Mouse (Mus musculus) lung, embryonic 16.5 days (tissue): ENCODE measurements around the gene Bag5. TPM values are rescaled to one million over a fixed set of nuclear protein-coding genes. Genes with fewer than 3 reads are reported as not detected.

ENCODE experiments used
- ATAC-seq: fragments of 200-750 bp; cut with Nextera tagmentation; 2 replicates; pipeline ENCODE4 v1.8.0; 2017; ENCODE audit warnings: low read depth, mild to moderate bottlenecking, moderate library complexity
- H3K27ac ChIP-seq: fragments of 300-500 bp; sonication (generic); 2 replicates; pipeline ENCODE4 v1.5.1; 2014; ENCODE audit warnings: mild to moderate bottlenecking, control low read depth, low read length
- H3K27me3 ChIP-seq: fragments of 300-500 bp; sonication (generic); 2 replicates; pipeline ENCODE4 v1.6.1; 2014; ENCODE audit warnings: low read depth, low read length, mixed read lengths; ENCODE audit not compliant: control insufficient read depth, insufficient read depth
- H3K36me3 ChIP-seq: fragments of 300-500 bp; sonication (generic); 2 replicates; pipeline ENCODE4 v1.6.1; 2014; ENCODE audit warnings: low read length; ENCODE audit not compliant: control insufficient read depth, insufficient read depth
- H3K4me1 ChIP-seq: fragments of 300-500 bp; sonication (generic); replicated peaks from 2 replicates; pipeline ENCODE4 v1.6.1; 2014; ENCODE audit warnings: low read length, mixed read lengths; ENCODE audit not compliant: control insufficient read depth, insufficient read depth
- H3K4me2 ChIP-seq: fragments of 300-500 bp; sonication (generic); 2 replicates; pipeline ENCODE4 v1.6.1; 2014; ENCODE audit warnings: low read depth, low read length, control low read depth
- H3K4me3 ChIP-seq: fragments of 300-500 bp; sonication (generic); 2 replicates; pipeline ENCODE4 v1.5.1; 2014; ENCODE audit warnings: mild to moderate bottlenecking, low read length, control low read depth
- H3K9ac ChIP-seq: fragments of 300-500 bp; sonication (generic); 2 replicates; pipeline ENCODE4 v1.6.1; 2014; ENCODE audit warnings: low read length, control low read depth
- H3K9me3 ChIP-seq: fragments of 300-500 bp; sonication (generic); 2 replicates; pipeline ENCODE4 v1.6.1; 2016; ENCODE audit warnings: low read length; ENCODE audit not compliant: control insufficient read depth
- WGBS: fragments of 180-500 bp; shearing (Covaris S2); extraction: QIAGEN DNeasy Blood & Tissue Kit; methylation state at CpG from one replicate; pipeline ENCODE4 v1.1.7; 2014; 5-methylcytosine and 5-hydroxymethylcytosine counted together
- polyA plus RNA-seq: library from polyadenylated mRNA; unstranded; fragments of >200 nt; fragmentation: Nextera tagmentation; extraction: Ambion mirVana; gene quantifications from 2 replicates; pipeline ENCODE4 v1.2.1, GENCODE M21; 2015

Bag5 gene
- polyA plus RNA-seq, 1 experiment from 2014 or later, result 50.2 TPM

DNA sequence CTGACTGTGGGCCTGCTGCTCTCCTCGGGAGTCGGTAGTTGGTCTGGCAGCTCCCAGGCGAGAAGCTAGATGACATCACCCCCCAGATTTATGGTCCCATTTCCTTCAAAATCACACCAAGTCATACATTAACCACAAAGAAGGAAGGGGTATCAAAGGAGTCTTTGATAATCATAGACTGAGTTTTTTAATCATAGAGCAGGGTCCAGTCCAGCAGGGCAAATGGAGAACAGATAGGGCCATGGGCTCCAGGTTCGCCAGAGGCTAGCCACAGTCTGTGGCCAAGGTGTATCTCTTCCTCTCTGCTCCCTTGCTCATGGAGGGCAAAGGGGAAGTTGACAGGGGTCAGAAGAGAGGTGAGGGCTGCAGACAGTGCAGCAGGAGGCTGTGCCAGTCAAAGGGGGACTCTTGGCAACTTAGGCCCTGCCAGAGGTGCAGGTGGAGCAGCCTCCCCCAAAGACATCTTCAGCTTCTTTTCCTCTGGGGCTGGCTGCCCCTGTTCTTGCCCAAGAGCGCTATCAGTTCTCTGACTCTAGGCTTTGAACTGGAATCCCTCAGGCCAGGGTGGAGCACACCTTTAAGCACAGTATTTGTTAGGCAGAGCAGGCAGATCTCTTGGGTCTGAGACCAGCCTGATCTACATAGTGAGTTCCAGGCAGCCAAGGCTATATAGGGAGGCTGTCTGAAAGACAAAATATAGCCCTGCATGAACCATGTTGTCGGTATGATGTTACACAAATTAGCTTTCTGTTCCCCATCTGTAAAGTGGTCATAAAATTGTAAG lies 37.1 kb downstream of the Bag5 start:
- WGBS, result 67% methylated on average over 6 of the region's 6 CpGs
- ATAC-seq, result no peak
- peaks cover 26% of the 10 kb centered on the region for H3K27me3 ChIP-seq

DNA sequence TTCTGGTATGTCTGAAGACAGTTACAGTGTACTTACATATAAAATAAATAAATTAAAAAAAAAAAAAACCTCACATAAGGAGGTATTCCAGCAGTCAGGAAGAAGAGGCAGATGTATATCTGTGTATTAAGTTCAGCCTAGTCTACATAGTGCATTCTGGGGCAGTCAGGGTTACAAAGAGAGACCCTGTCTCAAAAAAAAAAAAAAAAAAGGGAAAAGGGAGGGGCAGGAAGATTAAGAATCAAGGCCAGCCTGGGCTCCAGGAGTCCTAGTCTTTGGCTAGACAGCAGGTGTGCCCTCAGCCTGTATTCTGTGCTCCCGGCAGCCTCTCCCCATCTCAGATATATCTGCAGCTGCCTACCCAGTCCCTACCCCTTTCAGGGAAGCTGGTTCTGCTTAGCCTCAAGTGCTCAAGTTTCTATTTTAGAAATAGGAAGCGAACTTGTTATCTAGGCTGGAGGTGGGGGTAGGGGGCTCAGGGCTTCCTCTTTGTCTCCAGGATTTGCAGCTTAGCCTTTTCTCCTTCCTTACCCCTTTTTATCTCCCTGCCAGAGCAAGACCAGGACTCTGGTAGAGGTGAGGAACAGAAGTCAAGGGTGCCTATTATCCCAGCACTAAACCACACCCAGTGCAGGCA lies 38.1 kb downstream of the Bag5 start:
- H3K4me2 ChIP-seq, result no peak overlapping the region
- no peaks in the 10 kb centered on the region for H3K36me3 ChIP-seq
- no peak overlapping the region for H3K9ac ChIP-seq
- H3K27me3 ChIP-seq, result peaks cover 35% of the 10 kb centered on the region
- H3K4me3 ChIP-seq, result no peak overlapping the region
- H3K9me3 ChIP-seq, result no peaks in the 10 kb centered on the region
- 59% methylated on average over 2 of the region's 2 CpGs for WGBS
- H3K27ac ChIP-seq, result no peak overlapping the region
- peaks cover 46% of the 10 kb centered on the region for H3K4me1 ChIP-seq
- no peak for ATAC-seq

More for the DNA sequence above, 37.1 kb downstream of the Bag5 start:
- no peaks in the 10 kb centered on the region for H3K9me3 ChIP-seq
- H3K4me3 ChIP-seq, result no peak overlapping the region
- peaks cover 37% of the 10 kb centered on the region for H3K4me1 ChIP-seq
- H3K36me3 ChIP-seq, result 0 out of 2 replicates have a peak, but pooled peaks cover 1% of the 10 kb centered on the region
- no peak overlapping the region for H3K4me2 ChIP-seq
- H3K27ac ChIP-seq, result no peak overlapping the region
- no peak overlapping the region for H3K9ac ChIP-seq

DNA sequence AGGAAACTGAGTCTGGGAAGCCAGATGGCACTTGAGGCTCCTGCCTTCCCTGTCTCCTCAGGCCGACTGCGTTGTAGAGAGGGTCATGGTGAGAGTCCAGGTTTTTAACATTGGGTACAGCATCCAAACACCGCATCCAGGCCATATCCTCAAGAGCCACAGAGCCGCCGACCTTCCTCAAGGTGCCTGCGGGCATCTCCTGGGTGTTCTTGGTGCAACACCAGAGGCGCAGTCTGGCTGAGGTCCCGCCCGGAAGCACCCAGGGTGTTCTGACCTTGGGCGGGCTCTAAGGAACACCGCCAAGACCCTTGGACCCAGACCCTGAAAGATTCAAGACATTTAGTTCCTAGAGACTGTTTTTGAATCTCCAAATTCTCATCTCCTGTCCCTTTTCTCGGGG lies 40.5 kb downstream of the Bag5 start:
- peaks cover 36% of the 10 kb centered on the region for H3K27me3 ChIP-seq
- H3K4me3 ChIP-seq, result peak overlapping the region; percentile 58
- H3K36me3 ChIP-seq, result no peaks in the 10 kb centered on the region
- H3K27ac ChIP-seq, result no peak overlapping the region
- no peaks in the 10 kb centered on the region for H3K9me3 ChIP-seq
- H3K9ac ChIP-seq, result peak overlapping the region; percentile 65
- no peak for ATAC-seq
- H3K4me2 ChIP-seq, result peak overlapping the region; percentile 86
- peaks cover 49% of the 10 kb centered on the region for H3K4me1 ChIP-seq
- 9% methylated on average over 12 of the region's 12 CpGs for WGBS

DNA sequence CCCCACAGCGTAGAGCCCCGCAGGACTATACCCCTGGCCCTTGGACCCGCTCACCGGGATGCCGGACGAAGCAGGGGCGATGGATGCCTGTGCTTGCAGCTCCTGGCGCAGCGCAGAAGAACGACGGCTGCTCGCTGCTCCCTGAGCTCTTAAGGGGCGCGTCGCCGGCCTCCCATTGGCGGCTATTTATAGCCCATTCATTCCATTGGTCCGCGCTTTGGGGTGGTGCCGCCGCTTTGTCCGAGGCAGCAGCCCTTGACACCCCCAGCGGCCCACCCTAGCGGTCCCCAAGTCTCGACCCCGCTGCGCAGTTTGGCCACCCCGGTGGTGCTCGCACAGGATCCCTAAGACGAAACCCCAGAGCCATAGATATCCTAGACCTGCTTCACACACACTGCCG lies 40.9 kb downstream of the Bag5 start, which contains the start of gene Ckb:
TSS of gene Ckb (minus strand) at position 163 of the 400 bp plus-strand sequence.
- peaks cover 36% of the 10 kb centered on the region for H3K27me3 ChIP-seq
- no peaks in the 10 kb centered on the region for H3K36me3 ChIP-seq
- H3K9ac ChIP-seq, result peak within 1 kb of the TSS; percentile 65
- H3K4me2 ChIP-seq, result peak within 1 kb of the TSS; percentile 86
- peak; percentile 63 for ATAC-seq
- H3K4me3 ChIP-seq, result peak within 1 kb of the TSS; percentile 58
- H3K27ac ChIP-seq, result no peak within 1 kb of the TSS
- no peaks in the 10 kb centered on the region for H3K9me3 ChIP-seq
- WGBS, result 0% methylated on average over 25 of the region's 31 CpGs
- H3K4me1 ChIP-seq, result peaks cover 45% of the 10 kb centered on the region

DNA sequence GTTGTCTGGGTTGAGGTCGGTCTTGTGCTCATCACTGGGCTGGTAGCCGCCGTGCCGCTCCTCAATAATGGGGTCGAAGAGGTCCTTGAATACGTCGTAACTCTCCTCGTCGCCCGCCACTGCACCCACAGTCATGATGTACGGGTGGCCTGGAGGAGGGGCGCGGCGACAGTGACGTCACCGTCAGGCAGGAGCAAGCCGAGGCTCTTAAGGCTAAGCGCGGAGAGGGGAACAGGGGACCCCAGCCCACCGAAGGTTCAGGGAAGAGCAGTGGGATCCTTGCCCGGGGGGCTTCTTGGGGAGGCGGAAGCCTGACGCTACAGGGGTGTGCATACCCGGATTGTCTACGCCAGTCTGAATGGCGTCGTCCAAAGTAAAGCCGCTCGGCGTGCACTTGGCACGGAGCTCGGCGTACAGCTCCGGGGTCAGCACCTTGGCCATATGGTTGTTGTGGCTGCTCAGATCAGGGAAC lies 41.6 kb downstream of the Bag5 start:
- Histone ChIP-seq H3K36me3 (no peaks in the 10 kb centered on the region), H3K4me3 (peak overlapping the region; percentile 58), H3K27ac (no peak overlapping the region), H3K4me1 (peaks cover 43% of the 10 kb centered on the region), H3K9ac (peak overlapping the region; percentile 65), H3K4me2 (peak overlapping the region; percentile 86), H3K9me3 (no peaks in the 10 kb centered on the region), H3K27me3 (peaks cover 36% of the 10 kb centered on the region)
- WGBS, result under 1% methylated on average over 34 of the region's 34 CpGs
- ATAC-seq, result peak; percentile 3; the same call in 1 of the 2 replicates

DNA sequence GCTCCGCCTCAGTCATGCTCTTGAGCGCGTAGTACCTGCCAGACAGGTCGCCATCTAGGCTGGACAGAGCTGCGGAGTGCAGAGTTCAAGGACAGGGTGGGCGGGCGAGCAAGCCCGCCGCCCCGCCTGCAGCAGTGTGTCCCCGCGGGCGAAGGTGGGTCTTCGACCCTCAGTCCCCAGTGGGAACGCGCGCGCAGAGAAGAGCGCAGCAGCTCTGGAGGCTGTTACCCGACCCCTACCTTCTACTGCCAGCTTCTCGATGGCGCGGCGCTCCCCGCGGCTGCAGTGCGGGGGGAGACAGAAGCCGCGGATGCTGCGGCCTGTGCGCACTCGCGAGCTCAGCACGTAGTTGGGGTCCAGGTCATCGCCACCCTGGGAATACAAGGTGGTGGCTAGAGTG lies 42.1 kb downstream of the Bag5 start:
- 1% methylated on average over 35 of the region's 35 CpGs for WGBS
- Histone ChIP-seq H3K4me2 (peak overlapping the region; percentile 86), H3K36me3 (no peaks in the 10 kb centered on the region), H3K4me3 (peak overlapping the region; percentile 58), H3K4me1 (peaks cover 43% of the 10 kb centered on the region), H3K27ac (no peak overlapping the region), H3K9ac (peak overlapping the region; percentile 65), H3K9me3 (no peaks in the 10 kb centered on the region), H3K27me3 (peaks cover 36% of the 10 kb centered on the region)
- ATAC-seq, result no peak; the same call in 1 of the 2 replicates

DNA sequence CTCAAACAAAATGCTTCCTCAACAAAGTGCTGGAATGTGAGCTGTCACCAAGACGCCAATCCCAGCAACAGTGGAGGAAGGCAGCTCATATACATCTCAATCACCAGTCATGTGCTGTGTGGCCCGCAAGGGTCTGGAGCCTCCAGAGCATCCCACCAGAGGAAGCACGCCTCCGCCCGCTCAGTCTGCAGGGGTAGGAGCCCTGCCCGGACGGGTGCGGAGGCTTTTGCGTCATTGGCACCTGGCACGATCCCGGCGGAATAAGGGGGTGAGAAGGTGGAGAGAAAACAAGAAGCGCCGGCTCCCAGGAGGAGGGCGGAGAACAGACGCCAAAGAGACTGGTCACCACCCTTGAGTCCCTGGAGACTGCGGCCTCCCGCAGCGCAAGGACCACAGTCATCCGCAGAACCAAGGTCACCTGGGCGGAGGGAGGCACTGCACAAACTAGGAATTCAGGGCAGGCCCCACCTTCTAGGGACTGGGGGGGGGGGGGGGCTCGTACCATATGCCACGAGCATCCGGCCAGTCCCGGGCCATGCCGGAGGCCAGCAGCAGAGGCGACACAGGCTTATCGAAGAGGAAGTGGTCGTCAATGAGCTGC lies 42.6 kb downstream of the Bag5 start:
- Histone ChIP-seq H3K4me2 (peak overlapping the region; percentile 86), H3K9me3 (no peaks in the 10 kb centered on the region), H3K27me3 (peaks cover 36% of the 10 kb centered on the region), H3K36me3 (no peaks in the 10 kb centered on the region), H3K4me1 (peaks cover 44% of the 10 kb centered on the region), H3K27ac (no peak overlapping the region), H3K4me3 (peak overlapping the region; percentile 58), H3K9ac (peak overlapping the region; percentile 65)
- no peak for ATAC-seq
- 16% methylated on average over 28 of the region's 29 CpGs for WGBS

DNA sequence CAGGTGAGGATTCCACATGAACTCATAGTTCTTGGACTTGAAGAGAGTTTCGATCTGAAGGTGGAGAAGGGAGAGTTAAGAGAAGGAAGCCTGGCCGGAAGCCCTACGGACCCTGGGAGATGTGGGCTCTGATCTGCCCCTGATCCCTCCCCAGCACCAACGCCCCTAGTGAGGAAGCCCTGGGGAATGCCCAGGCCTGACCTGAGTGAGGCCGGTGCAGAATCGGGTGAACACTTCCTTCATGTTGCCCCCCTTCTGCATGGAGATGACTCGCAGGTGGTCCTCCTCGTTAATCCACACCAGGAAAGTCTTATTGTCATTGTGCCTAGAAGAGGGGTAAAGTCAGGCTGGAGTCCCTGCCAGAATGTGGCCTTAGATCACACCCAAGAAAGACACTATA lies 43.1 kb downstream of the Bag5 start:
- H3K27me3 ChIP-seq, result peaks cover 36% of the 10 kb centered on the region
- H3K9me3 ChIP-seq, result no peaks in the 10 kb centered on the region
- no peak for ATAC-seq

More for the DNA sequence above, 43.1 kb downstream of the Bag5 start:
- 58% methylated on average over 8 of the region's 8 CpGs for WGBS
- Histone ChIP-seq H3K36me3 (no peaks in the 10 kb centered on the region), H3K4me3 (peak overlapping the region; percentile 58; the same call in 1 of the 2 replicates), H3K27ac (no peak overlapping the region), H3K4me2 (peak overlapping the region; percentile 86; the same call in 1 of the 2 replicates), H3K4me1 (peaks cover 49% of the 10 kb centered on the region), H3K9ac (no peak overlapping the region; the same call in 1 of the 2 replicates)
